Mouse (Mus musculus) kidney, adult 2 months (tissue): ENCODE data around the gene Arhgap31. TPM values are rescaled to one million over a fixed set of nuclear protein-coding genes. Genes with fewer than 3 reads are reported as not detected.

Source experiments
- DNase-seq: peaks from one replicate; pipeline ENCODE4 v3.0.0; 2021
- H3K27ac ChIP-seq: fragments of 200-500 bp; 2 replicates; pipeline ENCODE4 v1.5.1; 2012; ENCODE audit warnings: low read depth, low read length, control low read depth, inconsistent platforms; ENCODE audit not compliant: insufficient read depth
- H3K27me3 ChIP-seq: fragments of 200-500 bp; replicated peaks from 2 replicates; pipeline ENCODE4 v1.6.1; 2012; ENCODE audit warnings: mild to moderate bottlenecking, moderate library complexity, low read length, inconsistent platforms; ENCODE audit not compliant: control insufficient read depth, insufficient read depth
- H3K36me3 ChIP-seq: fragments of 200-500 bp; 2 replicates; pipeline ENCODE4 v1.6.1; 2012; ENCODE audit warnings: mild to moderate bottlenecking, moderate library complexity, low read length, inconsistent platforms; ENCODE audit not compliant: control insufficient read depth, insufficient read depth
- H3K4me1 ChIP-seq: fragments of 200-500 bp; 2 replicates; pipeline ENCODE4 v1.6.1; 2011; ENCODE audit warnings: low read length; ENCODE audit not compliant: control insufficient read depth, insufficient read depth
- H3K4me3 ChIP-seq: fragments of 200-500 bp; 2 replicates; pipeline ENCODE4 v1.5.1; 2011; ENCODE audit warnings: mild to moderate bottlenecking, low read depth, low read length, control low read depth; ENCODE audit not compliant: insufficient read depth
- CTCF ChIP-seq: fragments of 200-500 bp; conservative IDR thresholded peaks from 2 replicates; pipeline ENCODE4 v1.5.1; 2011; ENCODE audit warnings: low read depth, mild to moderate bottlenecking, control low read depth, low read length, moderate library complexity, mixed read lengths; ENCODE audit not compliant: insufficient read depth, insufficient read length
- POLR2A ChIP-seq: fragments of 200-500 bp; IDR thresholded peaks from one replicate; pipeline ENCODE4 v1.6.1; 2011; ENCODE audit warnings: low read depth, low read length, control low read depth
- WGBS: fragments of 180-500 bp; shearing (Covaris S2); methylation state at CpG from one replicate; pipeline ENCODE4 v1.1.7; 2018; 5-methylcytosine and 5-hydroxymethylcytosine counted together
- polyA plus RNA-seq: library from polyadenylated mRNA; depleted of rRNA; stranded (reverse); fragments of >200 nt; gene quantifications from 2 replicates; pipeline ENCODE4 v1.2.3, GENCODE M21; 2012

Gene Arhgap31
- polyA plus RNA-seq, 1 experiment: 6.9 TPM

GRCm38 (mm10) chr16:38708962-38709520 lies 4.0 kb downstream of the Arhgap31 start:
- 60% methylated on average over 7 of the region's 7 CpGs for WGBS
- Histone ChIP-seq H3K27me3 (no peaks in the 10 kb centered on the region), H3K4me1 (no peaks in the 10 kb centered on the region), H3K36me3 (no peaks in the 10 kb centered on the region), H3K27ac (no peak overlapping the region), H3K4me3 (no peak overlapping the region)
- DNase-seq: no peak
- TF ChIP-seq CTCF: no peak

DNA sequence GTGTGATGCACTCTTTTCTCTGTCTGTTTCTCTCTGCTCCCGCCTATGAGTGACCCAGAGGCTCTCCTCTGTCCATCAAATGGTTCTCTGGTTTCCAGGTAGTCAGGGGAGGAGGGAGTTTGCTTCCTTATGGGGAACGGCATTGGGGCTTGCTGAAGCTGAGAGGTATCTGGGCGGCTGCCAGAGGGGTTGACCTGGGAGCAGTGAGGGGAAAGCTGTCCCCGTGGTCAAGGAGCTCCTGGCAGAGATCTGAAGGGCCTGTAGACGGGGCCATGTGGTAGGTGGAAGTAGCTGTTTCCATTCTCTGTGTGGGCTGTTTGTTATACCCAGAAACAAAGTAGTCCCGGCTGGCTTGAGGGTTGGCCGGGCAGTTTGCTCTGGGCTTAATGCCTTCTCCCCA lies 6.3 kb downstream of the Arhgap31 start:
- Histone ChIP-seq H3K36me3 (no peaks in the 10 kb centered on the region), H3K27me3 (no peaks in the 10 kb centered on the region), H3K27ac (no peak overlapping the region), H3K4me3 (no peak overlapping the region), H3K4me1 (no peaks in the 10 kb centered on the region)
- 61% methylated on average over 7 of the region's 7 CpGs for WGBS
- TF ChIP-seq POLR2A: no peak
- no peak for TF ChIP-seq CTCF
- no peak for DNase-seq

- no peak for TF ChIP-seq CTCF
- no peak for TF ChIP-seq POLR2A
- Histone ChIP-seq H3K36me3 (no peaks in the 10 kb centered on the region), H3K4me3 (no peak overlapping the region), H3K4me1 (no peaks in the 10 kb centered on the region), H3K27ac (no peak overlapping the region), H3K27me3 (no peaks in the 10 kb centered on the region)
- 67% methylated on average over 9 of the region's 9 CpGs for WGBS
- DNase-seq: no peak
Measured at GRCm38 (mm10) chr16:38705531-38706281, 7.4 kb downstream of the Arhgap31 start.

- no peaks in the 10 kb centered on the region for H3K36me3 ChIP-seq
- no peaks in the 10 kb centered on the region for H3K4me1 ChIP-seq
- H3K27me3 ChIP-seq: no peaks in the 10 kb centered on the region
- no peak for TF ChIP-seq POLR2A
- no peak for TF ChIP-seq CTCF
- 64% methylated on average over 6 of the region's 6 CpGs for WGBS
- H3K27ac ChIP-seq: no peak overlapping the region
- no peak for DNase-seq
- no peak overlapping the region for H3K4me3 ChIP-seq
Measured at GRCm38 (mm10) chr16:38703501-38703900, 9.6 kb downstream of the Arhgap31 start.

DNA sequence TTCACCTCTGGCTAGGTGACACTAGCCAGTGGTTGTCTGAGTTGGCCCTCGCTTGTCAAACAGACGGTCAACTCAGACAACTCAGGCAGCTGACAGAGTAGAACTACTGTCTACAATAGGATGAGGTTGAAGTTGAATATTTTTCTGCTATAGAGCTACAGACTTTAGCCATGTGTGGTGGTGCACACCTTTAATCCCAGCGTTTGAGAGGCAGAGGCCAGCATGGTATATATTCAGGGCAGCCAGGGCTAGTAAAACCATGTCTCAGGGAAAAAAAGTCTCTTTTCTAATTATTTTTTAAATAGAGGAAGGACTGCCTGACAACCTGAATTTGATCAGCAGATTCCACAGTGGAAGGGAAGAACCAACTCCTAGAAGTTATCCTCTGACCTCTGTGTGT lies 10.8 kb downstream of the Arhgap31 start:
- Histone ChIP-seq H3K4me1 (no peaks in the 10 kb centered on the region), H3K27me3 (no peaks in the 10 kb centered on the region), H3K4me3 (no peak overlapping the region), H3K27ac (no peak overlapping the region), H3K36me3 (no peaks in the 10 kb centered on the region)
- no peak for DNase-seq
- TF ChIP-seq POLR2A (no peak), CTCF (no peak)
- 89% methylated on average over 3 of the region's 3 CpGs for WGBS

DNA sequence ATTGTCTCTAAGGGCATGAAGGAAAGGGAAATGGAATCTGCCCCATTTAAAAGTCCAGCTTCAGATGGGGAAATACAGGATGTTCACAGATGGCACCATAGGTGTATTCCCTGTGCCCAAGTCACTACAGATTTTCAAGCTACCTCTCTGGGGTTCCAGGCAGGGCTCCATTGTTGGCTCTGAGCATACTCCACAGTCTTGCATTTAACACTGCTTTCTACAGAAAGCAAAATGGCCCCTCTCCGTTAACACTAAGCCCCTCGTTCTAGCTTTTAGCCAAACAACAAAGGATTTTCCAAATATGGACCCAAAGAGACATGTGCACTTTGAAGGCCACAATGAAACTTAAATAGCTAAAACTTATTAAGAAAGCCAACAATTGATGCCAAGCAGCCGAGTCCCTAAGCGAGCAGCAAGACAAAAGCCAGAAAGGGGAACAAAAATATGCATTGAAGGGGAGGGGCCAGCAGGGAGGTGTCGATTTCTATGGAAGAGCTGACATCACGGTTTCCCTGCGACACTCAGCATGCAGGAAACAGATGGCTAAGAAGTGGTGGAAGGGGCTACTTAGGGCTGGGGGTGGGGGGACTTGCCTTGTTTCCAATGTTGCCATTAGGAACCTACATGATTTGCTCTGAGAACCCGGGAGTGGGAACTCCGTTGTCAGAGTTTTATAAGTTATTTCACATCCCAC lies 11.4 kb downstream of the Arhgap31 start:
- DNase-seq: no peak
- no peak overlapping the region for H3K27ac ChIP-seq
- no peaks in the 10 kb centered on the region for H3K27me3 ChIP-seq
- WGBS: 60% methylated on average over 9 of the region's 9 CpGs
- H3K36me3 ChIP-seq: no peaks in the 10 kb centered on the region
- TF ChIP-seq POLR2A (no peak), CTCF (no peak)
- no peaks in the 10 kb centered on the region for H3K4me1 ChIP-seq
- H3K4me3 ChIP-seq: no peak overlapping the region

GRCm38 (mm10) chr16:38700392-38701162 lies 12.5 kb downstream of the Arhgap31 start:
- Histone ChIP-seq H3K27ac (no peak overlapping the region), H3K27me3 (no peaks in the 10 kb centered on the region), H3K36me3 (no peaks in the 10 kb centered on the region), H3K4me3 (no peak overlapping the region), H3K4me1 (no peaks in the 10 kb centered on the region)
- no peak for DNase-seq
- no peak for TF ChIP-seq POLR2A
- no peak for TF ChIP-seq CTCF
- 74% methylated on average over 16 of the region's 16 CpGs for WGBS
